Mouse (Mus musculus): ENCODE results near the gene 2010111I01Rik. TPM values are rescaled to one million over a fixed set of nuclear protein-coding genes. Genes with fewer than 3 reads are reported as not detected.

Gene 2010111I01Rik
- polyA plus RNA-seq, 1 experiment, result 47.5 TPM

DNA sequence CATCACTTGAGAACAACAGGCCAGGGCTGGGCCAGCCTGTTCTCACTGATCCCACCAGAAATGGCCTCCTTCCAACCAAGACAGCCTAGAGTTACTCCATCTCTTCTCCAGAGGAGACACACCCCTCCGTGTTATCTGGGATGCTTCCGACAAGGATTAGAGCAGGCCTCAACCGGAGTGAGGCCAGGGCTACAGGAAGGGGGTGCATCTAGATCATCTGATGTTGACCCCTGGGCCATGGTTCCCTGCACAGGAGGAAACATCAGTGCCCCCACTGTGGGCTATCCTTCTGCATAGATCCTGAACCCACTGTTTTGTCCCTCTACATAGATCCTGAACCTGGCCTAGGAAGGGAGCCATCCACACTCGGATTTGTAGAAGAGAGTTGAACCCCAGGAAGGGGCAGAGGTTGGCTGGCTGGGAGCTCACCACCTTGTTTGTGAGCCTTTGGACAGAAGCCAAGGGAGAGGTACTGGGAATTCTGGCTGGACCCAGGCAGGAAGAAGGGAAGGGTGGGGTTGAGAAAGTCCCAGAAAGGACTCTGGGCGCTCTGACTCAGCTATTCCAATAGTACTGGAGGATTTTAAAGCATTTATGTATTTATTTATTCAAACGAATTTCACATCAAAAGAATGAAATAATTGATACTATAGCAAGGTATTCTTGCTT is 339.6 kb downstream of the 2010111I01Rik start:
- Histone ChIP-seq H3K4me3 (replicated peaks; ENCODE audit: control insufficient read depth, low read depth, low read length) (no peak overlapping the region), H3K27ac (ENCODE audit: control insufficient read depth, insufficient read depth, low read depth, low read length, poor library complexity) (no peak overlapping the region), H3K4me1 (ENCODE audit: control insufficient read depth, insufficient read depth, low read length) (no peaks in the 10 kb centered on the region)
- 79% methylated on average over 6 of the region's 6 CpGs for WGBS
- no peak for TF ChIP-seq CTCF (IDR thresholded peaks at IDR 0.05; ENCODE audit: control insufficient read depth, insufficient read depth, low read length)
- no peak for TF ChIP-seq POLR2A (IDR thresholded peaks at IDR 0.05; ENCODE audit: borderline replicate concordance, control insufficient read depth, low read depth, low read length)

DNA sequence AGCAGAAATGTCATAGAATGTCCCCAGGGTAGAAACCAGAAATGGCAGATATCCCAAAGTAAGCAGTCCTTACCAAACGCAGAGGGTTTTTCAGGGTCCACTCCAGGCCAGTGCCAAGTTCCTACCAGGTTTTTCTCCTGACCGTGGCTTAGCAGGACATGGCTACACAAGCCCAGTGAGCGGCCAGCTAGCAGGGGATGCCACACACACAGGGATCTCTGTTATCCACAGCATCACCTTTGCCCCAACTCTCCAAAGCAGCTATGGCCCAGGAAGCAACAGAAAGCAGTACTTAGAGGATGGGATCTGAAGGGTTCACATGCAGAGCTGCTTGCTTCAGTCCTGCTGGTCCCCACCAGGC is 340.1 kb downstream of the 2010111I01Rik start:
- Histone ChIP-seq H3K27ac (ENCODE audit: control insufficient read depth, insufficient read depth, low read depth, low read length, poor library complexity) (no peak overlapping the region), H3K4me1 (ENCODE audit: control insufficient read depth, insufficient read depth, low read length) (no peaks in the 10 kb centered on the region), H3K4me3 (replicated peaks; ENCODE audit: control insufficient read depth, low read depth, low read length) (no peak overlapping the region)
- TF ChIP-seq POLR2A (IDR thresholded peaks at IDR 0.05; ENCODE audit: borderline replicate concordance, control insufficient read depth, low read depth, low read length) (no peak), CTCF (IDR thresholded peaks at IDR 0.05; ENCODE audit: control insufficient read depth, insufficient read depth, low read length) (no peak)
- 89% methylated on average over 3 of the region's 3 CpGs for WGBS

DNA sequence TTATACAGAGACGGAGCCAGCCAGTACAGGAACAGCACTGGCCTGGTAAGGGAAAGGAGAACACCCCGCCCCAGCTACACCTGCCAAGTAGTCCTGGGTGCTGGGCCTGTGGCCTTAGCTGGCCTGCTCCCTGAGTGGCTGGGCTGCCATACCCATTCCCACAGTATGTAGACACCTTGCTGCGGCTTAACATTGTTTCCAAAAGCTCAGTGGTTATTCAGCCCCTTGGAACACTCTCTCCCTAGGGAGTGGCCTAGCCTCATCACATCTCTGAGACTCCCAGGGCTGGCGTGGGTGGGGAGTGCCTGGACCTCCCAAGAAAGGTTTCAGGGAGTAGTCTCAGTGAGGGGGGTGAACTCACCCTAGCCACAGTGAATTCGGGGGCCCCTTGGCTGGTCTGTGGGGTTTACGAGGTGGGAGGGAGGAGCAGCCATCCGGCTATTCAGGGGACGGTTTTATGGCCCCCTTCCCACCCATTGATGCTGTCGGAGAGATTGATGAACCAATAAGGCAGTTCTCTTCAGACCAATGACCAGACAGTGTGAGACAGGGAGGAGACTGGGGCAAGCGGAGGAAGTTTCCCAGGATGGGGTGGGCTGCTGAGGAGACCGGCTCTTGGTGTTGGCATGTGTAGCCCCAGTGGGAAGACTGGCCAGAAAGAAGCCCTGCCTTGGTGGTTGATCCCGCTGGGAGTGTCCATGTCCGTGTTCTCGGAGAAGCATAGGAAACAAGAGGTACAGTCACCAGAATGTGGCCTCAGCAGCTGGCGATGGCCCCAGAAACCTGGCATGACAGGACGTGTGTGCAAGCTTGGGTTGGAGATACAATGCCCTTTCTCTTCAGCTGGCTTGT is 340.7 kb downstream of the 2010111I01Rik start:
- no peak for TF ChIP-seq POLR2A (IDR thresholded peaks at IDR 0.05; ENCODE audit: borderline replicate concordance, control insufficient read depth, low read depth, low read length)
- TF ChIP-seq CTCF (IDR thresholded peaks at IDR 0.05; ENCODE audit: control insufficient read depth, insufficient read depth, low read length), result no peak
- Histone ChIP-seq H3K4me3 (replicated peaks; ENCODE audit: control insufficient read depth, low read depth, low read length) (no peak overlapping the region), H3K4me1 (ENCODE audit: control insufficient read depth, insufficient read depth, low read length) (no peaks in the 10 kb centered on the region), H3K27ac (ENCODE audit: control insufficient read depth, insufficient read depth, low read depth, low read length, poor library complexity) (no peak overlapping the region)
- 84% methylated on average over 16 of the region's 16 CpGs for WGBS

DNA sequence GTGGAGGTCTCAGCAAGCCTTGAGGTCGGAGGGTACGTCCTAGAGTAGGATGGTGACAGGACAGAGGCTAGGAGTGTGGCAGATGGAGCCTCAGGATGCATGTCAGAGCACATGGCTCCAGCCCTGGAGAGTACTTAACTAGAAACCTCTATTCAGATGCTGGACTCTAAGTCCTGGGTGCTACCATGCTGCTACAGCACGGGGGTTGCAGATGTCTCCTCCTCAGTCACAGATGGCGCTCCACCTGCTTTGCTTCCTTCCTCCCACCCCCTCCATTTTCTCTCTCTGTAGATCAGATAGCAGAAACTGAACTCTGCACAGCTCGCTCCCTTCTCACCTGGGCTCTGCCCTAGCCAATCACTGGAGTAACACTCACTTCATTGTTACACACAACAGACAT is 342.1 kb downstream of the 2010111I01Rik start:
- no peak overlapping the region for H3K27ac ChIP-seq (ENCODE audit: control insufficient read depth, insufficient read depth, low read depth, low read length, poor library complexity)
- TF ChIP-seq CTCF (IDR thresholded peaks at IDR 0.05; ENCODE audit: control insufficient read depth, insufficient read depth, low read length) (no peak), POLR2A (IDR thresholded peaks at IDR 0.05; ENCODE audit: borderline replicate concordance, control insufficient read depth, low read depth, low read length) (no peak)
- no peaks in the 10 kb centered on the region for H3K4me1 ChIP-seq (ENCODE audit: control insufficient read depth, insufficient read depth, low read length)
- no peak overlapping the region for H3K4me3 ChIP-seq (replicated peaks; ENCODE audit: control insufficient read depth, low read depth, low read length)
- 78% methylated on average over 5 of the region's 5 CpGs for WGBS

DNA sequence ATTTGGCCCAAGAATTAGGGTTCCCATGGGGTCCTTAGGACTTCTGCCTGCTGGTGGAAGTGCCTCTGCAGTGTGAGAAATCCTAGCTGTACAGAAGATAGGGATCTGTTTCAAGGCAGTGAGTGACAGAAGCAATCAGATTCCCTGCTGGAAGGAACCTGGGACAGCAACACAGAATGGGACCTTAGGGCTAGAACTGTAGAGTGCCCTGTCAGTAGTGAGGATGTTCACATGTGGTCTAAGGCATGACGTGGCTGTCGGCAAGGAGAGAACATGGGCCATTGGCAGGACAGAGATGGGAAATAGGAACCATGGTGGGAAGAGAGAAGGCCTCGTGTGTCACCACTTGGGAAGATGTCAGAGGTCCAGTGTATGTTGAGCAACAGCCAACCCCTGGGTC is 344.9 kb downstream of the 2010111I01Rik start:
- no peak overlapping the region for H3K27ac ChIP-seq (ENCODE audit: control insufficient read depth, insufficient read depth, low read depth, low read length, poor library complexity)
- WGBS, result 76% methylated on average over 3 of the region's 3 CpGs
- no peaks in the 10 kb centered on the region for H3K4me1 ChIP-seq (ENCODE audit: control insufficient read depth, insufficient read depth, low read length)
- TF ChIP-seq POLR2A (IDR thresholded peaks at IDR 0.05; ENCODE audit: borderline replicate concordance, control insufficient read depth, low read depth, low read length) (no peak), CTCF (IDR thresholded peaks at IDR 0.05; ENCODE audit: control insufficient read depth, insufficient read depth, low read length) (no peak)
- H3K4me3 ChIP-seq (replicated peaks; ENCODE audit: control insufficient read depth, low read depth, low read length), result no peak overlapping the region

DNA sequence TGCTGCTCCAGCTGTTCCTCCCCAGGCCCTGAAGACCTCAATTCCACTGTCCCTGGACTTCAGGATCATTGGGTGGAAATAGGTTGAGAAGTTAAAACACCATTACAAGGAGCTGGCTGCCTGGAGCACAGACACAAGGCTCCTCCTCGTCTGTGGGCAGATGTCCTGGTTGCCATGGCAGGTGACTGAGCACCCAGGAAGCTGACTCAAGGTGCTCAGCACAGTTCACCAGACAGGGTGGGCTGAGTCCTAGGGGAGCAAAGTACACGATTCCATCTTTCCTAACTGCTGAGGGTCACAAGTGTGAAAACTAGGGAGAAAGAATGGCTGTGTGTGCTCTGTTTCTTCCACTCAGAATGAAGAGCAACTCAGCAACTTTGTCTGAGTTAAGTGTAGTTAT is 346.5 kb downstream of the 2010111I01Rik start:
- TF ChIP-seq POLR2A (IDR thresholded peaks at IDR 0.05; ENCODE audit: borderline replicate concordance, control insufficient read depth, low read depth, low read length) (no peak), CTCF (IDR thresholded peaks at IDR 0.05; ENCODE audit: control insufficient read depth, insufficient read depth, low read length) (no peak)
- peaks cover 2% of the 10 kb centered on the region; the same call in 1 of the 2 replicates for H3K4me1 ChIP-seq (ENCODE audit: control insufficient read depth, insufficient read depth, low read length)
- H3K4me3 ChIP-seq (replicated peaks; ENCODE audit: control insufficient read depth, low read depth, low read length), result no peak overlapping the region
- no peak overlapping the region for H3K27ac ChIP-seq (ENCODE audit: control insufficient read depth, insufficient read depth, low read depth, low read length, poor library complexity)
- 58% methylated on average over 2 of the region's 2 CpGs for WGBS

DNA sequence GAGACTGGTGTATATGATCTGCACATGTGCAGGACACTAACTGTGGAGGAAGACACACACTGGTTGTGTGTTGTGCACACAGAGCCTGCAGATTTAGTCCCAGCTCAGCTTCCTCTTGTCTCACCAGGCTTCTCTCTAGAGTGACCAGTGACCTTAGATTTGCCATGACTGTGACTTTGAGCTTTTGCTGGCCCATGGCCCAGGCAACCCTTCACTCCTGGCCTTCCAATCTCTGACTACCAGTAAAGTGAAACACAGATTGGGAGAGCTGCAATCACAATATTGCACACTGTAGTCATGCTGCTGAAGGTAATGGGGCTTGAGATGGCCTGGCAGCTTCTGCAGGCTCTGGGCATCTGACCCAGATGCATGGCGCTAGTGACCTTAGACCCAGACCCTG is 348.6 kb downstream of the 2010111I01Rik start:
- Histone ChIP-seq H3K4me1 (ENCODE audit: control insufficient read depth, insufficient read depth, low read length) (peaks cover 2% of the 10 kb centered on the region; the same call in 1 of the 2 replicates), H3K27ac (ENCODE audit: control insufficient read depth, insufficient read depth, low read depth, low read length, poor library complexity) (no peak overlapping the region), H3K4me3 (replicated peaks; ENCODE audit: control insufficient read depth, low read depth, low read length) (no peak overlapping the region)
- TF ChIP-seq CTCF (IDR thresholded peaks at IDR 0.05; ENCODE audit: control insufficient read depth, insufficient read depth, low read length) (no peak), POLR2A (IDR thresholded peaks at IDR 0.05; ENCODE audit: borderline replicate concordance, control insufficient read depth, low read depth, low read length) (no peak)
- WGBS, result 76% methylated on average over 1 of the region's 1 CpGs

DNA sequence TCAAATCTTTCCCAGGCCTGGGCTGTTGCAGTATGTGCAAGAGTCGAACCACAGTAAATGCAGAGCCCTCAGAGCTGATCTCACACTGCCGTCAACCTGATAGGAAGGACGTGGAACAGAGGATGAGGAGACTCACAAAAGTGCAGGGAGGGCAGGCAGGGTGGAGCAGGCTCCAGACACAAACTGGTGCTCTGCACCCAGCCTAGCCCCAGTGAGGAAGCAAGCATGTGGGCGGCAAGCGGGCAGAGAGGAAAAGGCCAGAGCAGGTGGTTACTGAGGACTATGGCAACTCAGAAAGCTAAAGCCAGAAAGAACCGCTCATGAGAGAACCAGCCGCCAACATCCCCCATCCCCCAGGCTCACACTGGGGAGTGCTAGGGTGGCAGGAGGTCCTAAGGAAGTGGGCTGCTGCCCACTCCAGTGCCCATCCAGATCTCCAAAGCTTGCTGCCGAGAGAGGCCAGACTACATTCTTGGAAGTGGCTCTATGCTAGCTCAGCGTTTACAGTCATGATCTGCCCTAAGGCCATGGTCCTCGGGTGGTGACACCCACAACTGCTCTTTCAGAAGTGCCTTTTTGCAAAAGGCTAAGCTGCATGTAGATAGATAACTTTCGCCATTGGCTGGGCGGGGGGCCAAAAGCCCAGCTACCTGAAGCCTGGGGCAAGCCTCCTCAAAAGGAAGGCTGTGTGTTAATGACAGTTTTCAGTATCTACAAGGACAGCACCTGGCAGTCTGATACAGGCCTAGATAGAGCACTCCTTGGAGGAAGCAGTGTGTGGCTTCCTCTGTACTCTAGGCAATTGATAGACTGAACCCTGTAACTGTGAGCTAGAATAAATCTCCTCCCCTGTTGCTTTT is 349.3 kb downstream of the 2010111I01Rik start:
- TF ChIP-seq CTCF (IDR thresholded peaks at IDR 0.05; ENCODE audit: control insufficient read depth, insufficient read depth, low read length), result no peak
- TF ChIP-seq POLR2A (IDR thresholded peaks at IDR 0.05; ENCODE audit: borderline replicate concordance, control insufficient read depth, low read depth, low read length), result no peak
- 55% methylated on average over 12 of the region's 12 CpGs for WGBS
- no peak overlapping the region for H3K4me3 ChIP-seq (replicated peaks; ENCODE audit: control insufficient read depth, low read depth, low read length)
- H3K27ac ChIP-seq (ENCODE audit: control insufficient read depth, insufficient read depth, low read depth, low read length, poor library complexity), result no peak overlapping the region
- H3K4me1 ChIP-seq (ENCODE audit: control insufficient read depth, insufficient read depth, low read length), result peaks cover 2% of the 10 kb centered on the region; the same call in 1 of the 2 replicates
